Mouse (Mus musculus) ES-CJ7 (cell line): Measurements from ENCODE around the gene Prnp.

Experiments
- DNase-seq: peaks from one replicate; pipeline ENCODE4 v3.0.0; 2011; ENCODE audit warnings: low read depth, low spot score

Gene Prnp

GRCm38 (mm10) chr2:131948916-131949639, 39.4 kb downstream of the Prnp start:
- DNase-seq, result no peak

- DNase-seq, result peak; percentile 54
Observed at GRCm38 (mm10) chr2:131949767-131950597, 40.3 kb downstream of the Prnp start.

- DNase-seq, result peak; percentile 31
Observed at GRCm38 (mm10) chr2:131950598-131951095, 40.9 kb downstream of the Prnp start, which contains the start of gene Prnd. Gene Prnd (plus strand): TSS chr2:131950861.

DNA sequence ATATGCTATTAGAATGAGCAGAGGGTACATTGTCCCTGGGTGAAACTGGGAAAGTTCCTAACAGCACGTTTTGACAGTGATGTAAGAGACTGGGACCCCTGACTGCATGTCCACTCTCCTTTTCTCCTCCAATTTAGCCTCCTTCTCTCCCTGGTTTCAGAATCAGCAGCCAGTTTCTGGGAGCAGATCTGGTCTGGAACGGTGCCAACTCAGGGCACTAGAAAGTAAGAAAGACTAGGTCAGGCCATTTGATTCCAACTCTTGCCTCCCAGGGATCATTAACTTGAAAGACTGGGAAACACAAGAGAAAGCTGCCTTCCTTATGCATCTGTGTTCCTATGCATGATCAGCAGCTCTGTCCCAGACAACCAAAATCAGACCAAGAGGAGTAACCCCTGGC, 42.7 kb downstream of the Prnp start:
- no peak for DNase-seq

- no peak for DNase-seq
Observed at GRCm38 (mm10) chr2:131952961-131953538, 43.3 kb downstream of the Prnp start.

GRCm38 (mm10) chr2:131953711-131954110, 44.0 kb downstream of the Prnp start:
- DNase-seq, result no peak

DNA sequence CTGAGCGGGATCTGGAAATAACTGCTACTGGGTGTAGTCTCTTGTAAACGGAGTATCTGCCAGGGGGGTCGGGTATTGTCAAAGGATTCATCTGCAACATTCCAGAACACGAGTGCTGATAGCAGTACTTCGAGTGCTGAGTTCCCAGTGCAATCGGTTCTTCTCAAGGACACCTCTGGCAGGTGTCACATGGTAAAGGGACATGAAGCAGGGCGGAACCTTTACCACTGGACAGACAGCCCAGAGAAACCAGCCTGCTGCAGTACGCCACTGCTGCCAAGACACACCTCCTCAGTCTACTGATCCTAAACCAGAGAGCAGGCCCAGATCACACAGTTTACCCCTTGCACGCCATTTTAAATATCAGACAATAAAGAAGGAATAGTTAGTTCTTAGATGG, 45.1 kb downstream of the Prnp start:
- DNase-seq, result peak; percentile 50

- peak; percentile 74 for DNase-seq
Observed at GRCm38 (mm10) chr2:131955264-131955663, 45.5 kb downstream of the Prnp start.

DNA sequence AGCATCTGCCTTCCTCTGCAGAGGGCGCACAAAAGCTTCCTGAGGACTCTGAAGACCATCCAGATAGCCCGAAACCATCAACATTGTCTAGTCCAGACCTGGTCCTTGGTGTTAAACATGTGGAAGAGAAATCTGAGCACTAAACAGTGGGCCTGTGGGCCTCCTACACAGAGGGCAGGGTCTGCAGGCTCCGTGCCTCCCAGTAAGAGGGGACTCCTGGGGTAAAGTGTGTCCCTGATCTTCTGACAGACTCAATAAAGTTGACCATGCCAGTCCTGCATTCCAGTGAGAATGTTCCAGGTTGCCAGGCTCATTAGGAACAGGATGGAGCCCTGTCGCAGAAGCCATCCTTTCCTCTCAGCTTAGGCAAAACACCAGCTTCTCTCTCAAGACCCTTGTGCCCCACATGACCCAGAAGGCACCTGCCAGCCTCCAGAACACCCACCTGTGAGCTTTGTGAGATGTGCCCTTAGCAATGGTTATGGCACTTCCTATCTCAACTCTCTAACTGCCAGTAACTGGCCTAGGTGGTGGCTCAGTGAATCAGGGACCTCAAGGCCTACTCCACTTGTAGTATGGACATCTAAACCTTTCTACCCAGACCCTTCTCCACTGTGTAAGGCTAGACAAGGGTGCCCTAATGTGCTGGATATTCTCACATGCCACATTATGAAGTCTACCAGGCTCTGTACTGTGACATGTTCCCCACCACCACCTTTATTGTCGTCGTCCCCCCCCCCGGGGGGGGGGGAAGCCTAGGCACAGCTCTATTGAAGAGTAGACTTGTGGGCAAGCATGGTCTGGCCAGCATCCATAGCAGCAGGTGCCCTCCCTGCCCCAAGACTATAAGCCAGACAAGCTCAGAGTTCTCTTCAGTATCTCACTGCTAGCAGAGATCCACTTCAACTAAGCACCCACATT, 46.9 kb downstream of the Prnp start:
- DNase-seq, result no peak

DNA sequence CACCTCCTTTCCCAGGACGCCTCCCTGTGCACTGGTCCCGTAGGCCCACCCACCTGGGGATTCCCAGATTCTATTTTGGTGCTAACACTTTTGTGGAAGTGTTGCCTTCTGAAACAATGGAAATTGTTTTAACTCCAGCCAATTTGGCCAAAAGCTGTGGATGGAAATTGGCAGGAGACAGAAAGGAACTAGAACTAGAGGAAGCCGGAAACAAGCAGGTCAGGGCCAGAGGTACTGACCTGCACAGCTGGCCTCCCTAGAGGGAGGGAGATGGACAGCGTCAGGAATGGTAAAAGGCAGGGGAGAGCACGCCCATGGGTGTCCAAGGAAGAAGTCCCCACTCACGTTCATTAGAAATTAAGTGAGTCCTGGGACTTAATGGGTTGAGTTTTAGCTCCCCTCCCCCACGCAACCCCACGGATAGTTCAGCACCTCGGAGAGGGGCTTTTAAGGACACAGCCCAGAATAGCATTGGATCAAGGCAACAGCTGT, 48.0 kb downstream of the Prnp start:
- peak; percentile 36 for DNase-seq

DNA sequence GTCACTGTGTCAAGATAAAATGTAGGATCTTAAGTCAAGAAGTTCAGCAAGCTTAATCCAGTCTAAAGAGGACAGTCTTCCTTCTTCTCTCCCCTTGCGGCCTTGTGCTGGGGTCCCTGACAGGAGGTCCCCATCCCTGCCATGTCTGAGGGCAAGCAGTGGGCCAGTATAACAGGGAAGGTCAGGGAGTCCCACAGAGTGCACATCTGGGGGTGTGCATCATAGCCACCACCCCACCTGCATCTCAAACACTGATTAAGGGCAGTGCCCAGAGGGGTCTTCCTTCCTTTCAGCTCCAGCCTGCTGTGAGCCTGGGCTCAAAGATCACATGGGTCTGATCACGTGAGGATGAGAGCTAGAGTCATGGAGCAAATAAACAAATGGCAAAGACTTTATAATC, 51.9 kb downstream of the Prnp start:
- DNase-seq, result no peak

- no peak for DNase-seq
Observed at GRCm38 (mm10) chr2:131970597-131970996, 60.9 kb downstream of the Prnp start.

DNA sequence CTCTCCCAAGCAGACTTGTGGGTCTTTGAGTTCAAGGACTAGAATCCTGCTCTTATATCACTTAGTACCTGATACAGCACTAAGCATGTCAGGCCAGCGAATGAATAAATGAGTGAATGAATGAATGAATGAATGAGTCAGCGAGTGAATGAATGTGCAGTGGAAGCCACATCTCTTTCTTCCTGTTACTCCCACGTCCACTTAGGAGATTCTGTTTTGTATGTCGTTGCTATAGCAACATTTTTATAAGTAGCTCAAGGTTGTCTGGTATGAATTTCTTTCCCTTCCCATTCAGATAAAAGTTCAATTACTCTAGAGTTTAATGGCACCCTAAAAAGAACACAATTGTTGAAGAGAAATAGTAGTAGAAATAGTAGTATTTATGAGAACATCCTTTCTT, 61.4 kb downstream of the Prnp start:
- DNase-seq, result no peak

DNA sequence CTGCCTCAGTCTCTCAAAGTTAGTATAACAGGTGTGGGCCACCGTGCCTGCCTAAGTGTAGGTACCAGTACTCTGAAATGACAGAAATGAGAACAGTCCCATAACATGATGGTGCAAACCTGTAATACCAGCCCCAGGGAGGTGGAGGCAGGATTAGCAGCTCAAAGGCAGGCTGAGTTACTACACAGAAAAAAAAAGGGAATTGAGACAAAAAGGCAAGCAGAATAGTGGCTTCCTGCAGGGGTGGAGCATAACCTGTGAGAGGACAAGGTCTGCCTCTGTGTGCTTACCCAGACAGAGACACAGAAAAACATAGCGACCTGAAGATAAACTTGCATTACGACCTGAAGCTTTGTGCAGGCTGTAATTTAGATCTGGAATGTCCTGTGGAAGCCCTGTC, 66.9 kb downstream of the Prnp start:
- no peak for DNase-seq

- DNase-seq, result no peak
Observed at GRCm38 (mm10) chr2:131980866-131981265, 71.1 kb downstream of the Prnp start.

GRCm38 (mm10) chr2:131982546-131983196, 72.9 kb downstream of the Prnp start:
- peak; percentile 74 for DNase-seq

DNA sequence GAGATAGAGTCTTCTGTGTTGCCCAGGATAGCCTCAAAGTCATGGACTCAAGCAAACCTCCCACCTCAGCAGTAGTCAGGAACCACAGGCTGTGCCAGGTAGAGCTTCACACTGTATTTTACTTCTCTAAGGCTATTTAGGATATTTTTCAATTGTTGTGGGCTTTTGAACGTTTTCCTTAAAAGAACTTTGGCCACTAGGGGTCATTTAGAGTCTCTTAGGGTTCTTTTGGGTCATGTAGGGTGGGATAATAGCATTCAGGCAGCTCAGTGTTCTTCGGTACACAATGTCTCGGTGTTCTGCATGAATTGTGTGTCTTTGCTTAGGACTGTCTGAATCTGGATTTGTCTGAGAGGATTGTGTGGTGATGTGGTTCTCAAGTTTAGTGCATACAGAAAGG, 78.2 kb downstream of the Prnp start:
- no peak for DNase-seq
